Mouse (Mus musculus): ENCODE results near the gene Rhno1.

Gene Rhno1

GRCm38 (mm10) chr6:128363007-128363825 lies 505 bp upstream of the Rhno1 start:
- peak; percentile 23 for DNase-seq (ENCODE audit: low read depth, low spot score)

- DNase-seq (ENCODE audit: low read depth, low spot score), result no peak
Measured at GRCm38 (mm10) chr6:128361901-128362300, 810 bp downstream of the Rhno1 start.

- DNase-seq (ENCODE audit: low read depth, low spot score), result peak; percentile 68
Measured at GRCm38 (mm10) chr6:128358999-128359398, 3.7 kb downstream of the Rhno1 start.

- peak; percentile 89 for DNase-seq (ENCODE audit: low read depth, low spot score)
Measured at GRCm38 (mm10) chr6:128355726-128356416, 6.8 kb downstream of the Rhno1 start, which contains the start of gene Tulp3. Gene Tulp3 (minus strand): TSS chr6:128355851.

- no peak for DNase-seq (ENCODE audit: low read depth, low spot score)
Measured at GRCm38 (mm10) chr6:128355201-128355681, 7.5 kb downstream of the Rhno1 start.

GRCm38 (mm10) chr6:128354140-128354539 lies 8.6 kb downstream of the Rhno1 start:
- no peak for DNase-seq (ENCODE audit: low read depth, low spot score)

- DNase-seq (ENCODE audit: low read depth, low spot score), result no peak
Measured at GRCm38 (mm10) chr6:128349711-128350110, 13.0 kb downstream of the Rhno1 start.

GRCm38 (mm10) chr6:128346782-128347181 lies 15.9 kb downstream of the Rhno1 start:
- DNase-seq (ENCODE audit: low read depth, low spot score), result no peak

GRCm38 (mm10) chr6:128345623-128346022 lies 17.1 kb downstream of the Rhno1 start:
- no peak for DNase-seq (ENCODE audit: low read depth, low spot score)

- no peak for DNase-seq (ENCODE audit: low read depth, low spot score)
Measured at GRCm38 (mm10) chr6:128341956-128342723, 20.6 kb downstream of the Rhno1 start.

- no peak for DNase-seq (ENCODE audit: low read depth, low spot score)
Measured at GRCm38 (mm10) chr6:128338876-128339275, 23.8 kb downstream of the Rhno1 start.

- DNase-seq (ENCODE audit: low read depth, low spot score), result no peak
Measured at GRCm38 (mm10) chr6:128337467-128337866, 25.2 kb downstream of the Rhno1 start.

- peak; percentile 75 for DNase-seq (ENCODE audit: low read depth, low spot score)
Measured at GRCm38 (mm10) chr6:128334397-128335124, 28.1 kb downstream of the Rhno1 start.

GRCm38 (mm10) chr6:128318317-128318716 lies 44.4 kb downstream of the Rhno1 start:
- DNase-seq (ENCODE audit: low read depth, low spot score), result peak; percentile 74

- DNase-seq (ENCODE audit: low read depth, low spot score), result no peak
Measured at GRCm38 (mm10) chr6:128315597-128315996, 47.1 kb downstream of the Rhno1 start.

- DNase-seq (ENCODE audit: low read depth, low spot score), result no peak
Measured at GRCm38 (mm10) chr6:128314796-128315195, 47.9 kb downstream of the Rhno1 start.

GRCm38 (mm10) chr6:128308311-128308710 lies 54.4 kb downstream of the Rhno1 start:
- peak; percentile 53 for DNase-seq (ENCODE audit: low read depth, low spot score)

Measured in CD4-positive helper T cell, adult 2 months (primary cell).